ENCODE assay signal across 14 mouse cellular contexts in genomic region chr16:45357134-45357533, GRCm38 (mm10).
"Had no signal": no experiment of that assay in that cellular context is flagged by ENCODE, and none has a peak within 500 bp of the region (broad histone marks: within the 10 kb centered on the region; RNA-seq: fewer than 3 reads in every experiment).

No protein-coding gene starts in this region.

- DNase-seq: kidney, adult 11 months; kidney, postnatal 10 days; lung, embryonic 14.5 days; lung, postnatal 36 days; midbrain, embryonic 14.5 days; retina, postnatal 1 day; right cerebral cortex, postnatal 4 days; thymus, postnatal 14 days had no signal

- H3K9ac ChIP-seq: liver, embryonic 15.5 days; lung, embryonic 14.5 days; neural tube, embryonic 13.5 days; stomach, embryonic 15.5 days had no signal

- H3K27ac ChIP-seq: left cerebral cortex, adult 2 months; limb, embryonic 10.5 days; liver, embryonic 15.5 days; neural tube, embryonic 13.5 days; stomach, embryonic 15.5 days had no signal

- H3K4me3 ChIP-seq: left cerebral cortex, adult 2 months; limb, embryonic 10.5 days; liver, embryonic 15.5 days; neural tube, embryonic 13.5 days; stomach, embryonic 15.5 days had no signal

- H3K4me2 ChIP-seq: liver, embryonic 11.5 days; liver, embryonic 15.5 days; lung, embryonic 14.5 days; neural tube, embryonic 13.5 days; stomach, embryonic 15.5 days had no signal

- H3K36me3 ChIP-seq: limb, embryonic 10.5 days; liver, embryonic 15.5 days; neural tube, embryonic 13.5 days; stomach, embryonic 15.5 days had no signal

- H3K27me3 ChIP-seq: liver, embryonic 15.5 days; neural tube, embryonic 13.5 days; stomach, embryonic 15.5 days had no signal

- H3K9me3 ChIP-seq: limb, embryonic 10.5 days; liver, embryonic 15.5 days; neural tube, embryonic 13.5 days; stomach, embryonic 15.5 days had no signal

- H3K4me1 ChIP-seq: limb, embryonic 10.5 days; liver, embryonic 15.5 days; neural tube, embryonic 13.5 days; stomach, embryonic 15.5 days had no signal
